Mouse (Mus musculus) hindbrain, embryonic 10.5 days (tissue): ENCODE results near the gene Npc1l1. TPM values are rescaled to one million over a fixed set of nuclear protein-coding genes. Genes with fewer than 3 reads are reported as not detected.
A peak's percentile ranks its signal among the peaks of the same experiment; 100 is the strongest.
"Not testable (repeated sequence)": the region's sequence is repeated elsewhere in the genome, so short reads cannot be mapped to it uniquely, and the experiment has no call there.

Source experiments
- DNase-seq: peaks from one replicate; pipeline ENCODE4 v3.0.0-alpha.2; 2017; ENCODE audit warnings: low spot score
- H3K27ac ChIP-seq: fragments of 300-500 bp; sonication (generic); 2 replicates; pipeline ENCODE4 v1.5.1; 2016; ENCODE audit warnings: mild to moderate bottlenecking, moderate library complexity
- H3K27me3 ChIP-seq: fragments of 300-500 bp; sonication (generic); 2 replicates; pipeline ENCODE4 v1.6.1; 2016; ENCODE audit warnings: mild to moderate bottlenecking; ENCODE audit not compliant: poor library complexity, insufficient read depth, severe bottlenecking
- H3K36me3 ChIP-seq: fragments of 300-500 bp; sonication (generic); 2 replicates; pipeline ENCODE4 v1.6.1; 2016; ENCODE audit warnings: mild to moderate bottlenecking, moderate library complexity
- H3K4me1 ChIP-seq: fragments of 300-500 bp; sonication (generic); replicated peaks from 2 replicates; pipeline ENCODE4 v1.6.1; 2016; ENCODE audit warnings: mild to moderate bottlenecking
- H3K4me3 ChIP-seq: fragments of 300-500 bp; sonication (generic); 2 replicates; pipeline ENCODE4 v1.5.1; 2016; ENCODE audit warnings: mild to moderate bottlenecking, moderate library complexity
- H3K9me3 ChIP-seq: fragments of 300-500 bp; sonication (generic); 2 replicates; pipeline ENCODE4 v1.6.1; 2016; ENCODE audit warnings: mild to moderate bottlenecking, moderate library complexity
- WGBS: fragments of 180-500 bp; shearing (Covaris S2); methylation state at CpG from one replicate; pipeline ENCODE4 v1.1.7; 2016; 5-methylcytosine and 5-hydroxymethylcytosine counted together
- polyA plus RNA-seq: library from polyadenylated mRNA; unstranded; fragments of >200 nt; fragmentation: Nextera tagmentation; extraction: Ambion mirVana; gene quantifications from 2 replicates; pipeline ENCODE4 v1.2.1, GENCODE M21; 2016

Gene Npc1l1
- 0.04 TPM in 1 of 2 replicates, not detected in the other for polyA plus RNA-seq

DNA sequence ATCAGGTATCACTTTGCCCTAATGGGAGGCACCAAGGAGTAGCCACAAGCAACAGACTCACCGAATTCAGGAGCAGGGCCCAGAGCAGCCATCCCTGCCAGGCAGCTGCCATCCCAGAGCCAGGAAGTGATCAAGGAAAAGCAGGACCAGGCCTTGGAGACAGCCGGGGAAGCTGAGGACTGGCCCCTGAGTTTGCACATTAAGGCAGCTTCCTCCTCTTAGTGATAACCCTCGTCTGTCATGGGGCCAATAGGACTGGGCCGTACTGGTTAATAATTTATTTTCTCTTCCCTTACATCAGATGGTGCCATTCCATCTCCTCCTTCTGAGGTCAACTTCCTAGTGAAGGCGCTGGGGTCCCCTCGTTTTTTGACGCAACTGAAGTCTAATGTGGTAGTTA lies at the start of gene Npc1l1:
Gene Npc1l1 (minus strand): TSS at position 132 of the 400 bp plus-strand sequence.
- Histone ChIP-seq H3K4me3 (no peak within 1 kb of the TSS), H3K4me1 (no peaks in the 10 kb centered on the region), H3K27ac (no peak within 1 kb of the TSS), H3K27me3 (no peaks in the 10 kb centered on the region), H3K9me3 (peaks cover 12% of the 10 kb centered on the region; the same call in 1 of the 2 replicates), H3K36me3 (no peaks in the 10 kb centered on the region)
- WGBS = 88% methylated on average over 7 of the region's 7 CpGs
- DNase-seq = no peak

DNA sequence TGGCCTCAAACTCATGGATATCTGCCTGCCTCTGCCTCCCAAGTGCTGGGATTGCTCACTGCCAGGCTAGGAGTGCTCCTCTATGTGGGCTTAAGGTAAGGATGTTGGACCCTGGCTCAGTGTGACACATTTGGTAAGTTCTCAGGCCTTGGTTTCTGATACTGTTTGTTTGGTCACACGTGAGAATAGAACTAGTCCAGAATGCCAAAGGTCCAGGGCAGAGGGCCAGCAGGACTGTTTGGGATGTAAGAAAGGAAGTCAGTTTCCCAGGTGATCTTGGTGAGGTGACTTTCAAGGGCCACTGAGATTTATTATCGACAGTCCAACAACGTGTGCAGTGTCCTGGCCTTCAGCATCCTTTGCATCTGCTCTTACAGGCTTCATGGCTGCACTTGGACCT lies 46.5 kb upstream of the Npc1l1 start:
- H3K4me3 ChIP-seq = no peak overlapping the region
- DNase-seq = no peak
- H3K4me1 ChIP-seq = peaks cover 29% of the 10 kb centered on the region
- peaks cover 17% of the 10 kb centered on the region for H3K36me3 ChIP-seq
- H3K27me3 ChIP-seq = no peaks in the 10 kb centered on the region
- WGBS = 79% methylated on average over 3 of the region's 3 CpGs
- H3K9me3 ChIP-seq = peaks cover 14% of the 10 kb centered on the region
- no peak overlapping the region for H3K27ac ChIP-seq

GRCm38 (mm10) chr11:6275094-6275484 lies 45.1 kb upstream of the Npc1l1 start:
- Histone ChIP-seq H3K27me3 (no peaks in the 10 kb centered on the region), H3K36me3 (peaks cover 29% of the 10 kb centered on the region), H3K4me3 (peak overlapping the region; percentile 93), H3K27ac (peak overlapping the region; percentile 94), H3K4me1 (peaks cover 29% of the 10 kb centered on the region), H3K9me3 (peaks cover 3% of the 10 kb centered on the region; the same call in 1 of the 2 replicates)
- WGBS = 27% methylated on average over 7 of the region's 7 CpGs
- no peak for DNase-seq

- Histone ChIP-seq H3K4me3 (peak within 1 kb of the TSS; percentile 93), H3K27me3 (no peaks in the 10 kb centered on the region)
- WGBS = under 1% methylated on average over 39 of the region's 39 CpGs
These were observed 44.6 kb upstream of the Npc1l1 start, which contains the start of gene Tmed4 for GRCm38 (mm10) chr11:6274387-6275093. TSS of gene Tmed4 (minus strand) at chr11:6274870.

DNA sequence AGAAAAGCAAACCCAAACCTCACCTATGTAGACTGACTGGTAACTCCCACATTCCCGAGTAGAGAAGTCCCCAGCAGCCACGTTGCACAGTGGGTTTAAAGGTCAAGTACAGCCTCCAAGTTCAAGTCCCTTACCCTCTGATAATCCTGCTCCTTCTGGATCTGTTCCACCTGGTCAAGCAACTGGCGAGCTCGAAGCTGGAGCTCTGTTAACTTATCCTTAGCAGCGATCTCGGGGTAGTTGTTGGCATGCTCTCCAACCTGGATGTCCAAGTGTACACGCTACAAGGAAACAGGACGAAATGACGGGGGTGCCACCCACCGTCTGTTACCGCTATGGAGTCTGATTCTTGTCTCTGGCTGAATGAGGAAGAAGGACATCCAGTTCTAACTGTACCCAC lies 43.7 kb upstream of the Npc1l1 start:
- DNase-seq = no peak
- H3K4me1 ChIP-seq = peaks cover 31% of the 10 kb centered on the region
- peak overlapping the region; percentile 93 for H3K4me3 ChIP-seq
- WGBS = 74% methylated on average over 11 of the region's 11 CpGs
- no peaks in the 10 kb centered on the region for H3K9me3 ChIP-seq
- H3K27me3 ChIP-seq = no peaks in the 10 kb centered on the region
- H3K27ac ChIP-seq = peak overlapping the region; percentile 94
- H3K36me3 ChIP-seq = peaks cover 36% of the 10 kb centered on the region

More at GRCm38 (mm10) chr11:6274387-6275093, 44.6 kb upstream of the Npc1l1 start, which contains the start of gene Tmed4:
- DNase-seq = peak; percentile 97
- Histone ChIP-seq H3K9me3 (no peaks in the 10 kb centered on the region), H3K36me3 (peaks cover 32% of the 10 kb centered on the region), H3K4me1 (peaks cover 29% of the 10 kb centered on the region), H3K27ac (peak within 1 kb of the TSS; percentile 94)

DNA sequence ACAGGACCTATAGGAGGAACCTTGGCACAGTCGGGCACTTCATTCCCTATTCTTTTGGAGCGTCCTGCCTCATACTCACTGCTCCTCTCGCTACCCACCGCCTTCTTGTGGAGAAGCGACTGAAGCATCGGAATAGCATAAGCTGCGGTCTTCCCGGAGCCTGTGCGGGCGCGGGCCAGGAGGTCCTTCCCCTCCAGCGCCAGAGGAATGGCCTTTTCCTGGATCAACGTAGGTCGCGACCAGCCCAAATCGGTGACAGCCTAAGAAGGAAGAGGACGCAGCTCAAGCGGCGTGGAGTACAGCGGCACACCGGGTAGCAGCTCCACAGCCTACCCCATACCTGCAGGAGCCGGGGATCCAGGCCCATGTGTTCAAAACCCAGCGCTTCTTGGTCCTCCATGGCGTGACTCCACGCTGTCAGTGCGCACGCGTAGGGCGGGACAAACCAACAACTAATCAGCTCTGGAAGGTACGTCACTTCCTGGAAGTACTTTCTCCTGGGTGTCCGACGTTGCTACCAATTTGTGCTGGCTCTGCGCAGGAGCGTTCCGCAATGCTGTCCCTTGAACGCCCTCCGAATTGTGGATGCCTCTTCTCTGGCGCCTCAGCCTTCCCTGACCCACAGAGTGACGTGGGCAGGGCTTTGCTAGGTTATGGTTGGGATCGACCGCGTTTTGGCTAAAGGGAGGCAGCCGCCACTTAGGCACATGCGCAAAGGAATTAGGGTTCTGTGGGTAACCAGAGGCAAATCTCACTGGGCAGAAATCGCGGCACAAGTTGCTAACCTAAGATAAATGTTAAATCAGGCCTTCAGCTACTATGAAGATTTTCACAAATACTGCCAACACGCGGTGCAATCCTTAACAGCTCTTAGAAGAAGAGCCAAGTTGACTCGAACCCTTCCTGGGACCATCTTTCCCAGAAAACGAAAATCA lies 37.6 kb upstream of the Npc1l1 start, which contains the start of gene Ddx56:
Gene Ddx56 (minus strand): TSS at position 453 of the 935 bp plus-strand sequence.
- Histone ChIP-seq H3K4me3 (peak within 1 kb of the TSS; percentile 98), H3K27me3 (no peaks in the 10 kb centered on the region), H3K27ac (peak within 1 kb of the TSS; percentile 94), H3K9me3 (no peaks in the 10 kb centered on the region), H3K4me1 (peaks cover 25% of the 10 kb centered on the region), H3K36me3 (peaks cover 72% of the 10 kb centered on the region)
- DNase-seq = peak; percentile 90
- 2% methylated on average over 50 of the region's 50 CpGs for WGBS

GRCm38 (mm10) chr11:6266621-6267020 lies 36.7 kb upstream of the Npc1l1 start:
- Histone ChIP-seq H3K4me1 (peaks cover 19% of the 10 kb centered on the region), H3K36me3 (peaks cover 72% of the 10 kb centered on the region), H3K4me3 (peak overlapping the region; percentile 98), H3K9me3 (no peaks in the 10 kb centered on the region), H3K27me3 (no peaks in the 10 kb centered on the region), H3K27ac (peak overlapping the region; percentile 94)
- 67% methylated on average over 9 of the region's 9 CpGs for WGBS
- no peak for DNase-seq

DNA sequence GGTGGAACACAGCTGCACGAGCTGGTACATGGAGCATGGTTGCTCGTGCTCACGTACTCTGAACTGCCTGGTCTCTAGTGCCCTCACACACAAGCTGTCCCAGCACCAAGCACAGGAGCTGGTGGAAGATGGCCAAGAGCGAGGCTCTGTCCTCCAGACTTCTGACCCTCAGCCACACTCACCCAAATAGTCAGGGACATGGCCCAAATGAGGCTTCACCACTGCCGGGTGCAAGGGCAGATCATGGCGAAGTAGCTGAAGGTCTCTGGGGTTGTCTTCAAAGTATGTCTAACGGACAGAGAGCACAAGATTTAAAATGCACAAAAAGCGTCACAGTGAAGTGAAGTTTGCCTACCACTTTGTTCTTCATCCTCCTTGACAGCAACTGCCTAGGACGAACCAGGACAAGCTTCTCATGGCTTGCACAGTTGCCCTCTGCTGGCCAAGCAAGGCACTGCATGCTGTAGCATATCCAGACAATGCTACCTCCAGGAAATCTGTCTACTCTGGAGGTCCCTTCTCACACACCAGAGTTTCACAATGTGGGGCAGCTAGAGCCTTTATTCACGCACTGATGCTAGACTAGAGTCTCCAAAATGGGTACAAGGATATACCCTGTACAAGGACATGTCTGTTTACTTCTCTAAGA lies 31.6 kb upstream of the Npc1l1 start:
- peak; percentile 84 for DNase-seq
- Histone ChIP-seq H3K27ac (no peak overlapping the region), H3K36me3 (peaks cover 96% of the 10 kb centered on the region), H3K4me3 (no peak overlapping the region), H3K27me3 (no peaks in the 10 kb centered on the region), H3K9me3 (no peaks in the 10 kb centered on the region), H3K4me1 (peaks cover 7% of the 10 kb centered on the region)
- 83% methylated on average over 10 of the region's 10 CpGs for WGBS

DNA sequence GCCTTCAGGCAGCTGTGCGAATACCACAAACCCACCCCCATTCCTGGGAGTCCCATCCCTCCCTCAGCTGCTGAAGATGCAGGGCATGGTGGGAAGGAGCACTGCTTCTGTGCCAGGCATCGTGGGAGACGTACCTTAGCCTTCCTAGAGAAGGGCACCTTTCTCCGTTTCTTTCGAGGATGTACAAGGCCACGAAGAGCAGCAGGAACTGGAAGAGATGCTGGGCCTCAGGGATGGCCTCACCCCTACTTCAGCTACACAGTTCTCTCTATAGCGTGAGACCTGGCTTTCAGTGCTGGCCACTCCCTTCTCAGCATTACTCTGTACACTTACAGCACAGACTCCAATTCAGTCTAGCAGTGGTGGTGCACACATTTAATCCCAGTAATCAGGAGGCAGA lies 29.5 kb upstream of the Npc1l1 start:
- Histone ChIP-seq H3K27me3 (no peaks in the 10 kb centered on the region), H3K27ac (no peak overlapping the region), H3K4me1 (0 out of 2 replicates have a peak, but pooled peaks cover 3% of the 10 kb centered on the region), H3K9me3 (no peaks in the 10 kb centered on the region), H3K36me3 (peaks cover 74% of the 10 kb centered on the region), H3K4me3 (no peak overlapping the region)
- WGBS = 95% methylated on average over 7 of the region's 7 CpGs
- no peak for DNase-seq

DNA sequence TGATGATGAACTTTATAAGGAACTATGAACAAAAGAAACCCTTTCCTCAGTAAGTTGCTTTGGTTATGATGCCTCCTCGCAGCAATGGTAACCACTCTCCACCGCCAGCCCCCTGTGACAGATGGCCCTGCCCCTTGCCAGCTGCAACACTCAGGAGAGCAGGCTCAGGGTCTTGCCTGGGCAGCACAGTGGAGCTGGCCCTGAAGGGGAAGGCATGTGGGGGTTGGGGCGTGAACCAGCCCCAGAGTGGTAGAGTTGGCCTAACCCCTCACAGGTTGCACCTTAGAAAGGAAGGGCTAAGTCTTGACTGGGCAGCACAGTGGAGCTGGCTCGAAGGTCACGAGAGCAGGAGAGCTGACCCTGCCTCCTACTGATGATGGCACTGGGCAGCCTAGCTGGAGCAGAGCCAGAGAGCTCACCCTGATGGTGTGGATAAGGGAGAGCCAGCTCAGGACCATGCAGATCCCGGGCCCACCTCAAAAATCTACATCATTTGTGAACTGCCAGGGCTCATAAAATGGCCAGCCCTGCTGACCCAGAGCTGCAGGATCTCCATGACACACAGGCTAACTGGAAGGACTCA lies 26.6 kb upstream of the Npc1l1 start:
- WGBS = 74% methylated on average over 6 of the region's 6 CpGs
- Histone ChIP-seq H3K4me1 (0 out of 2 replicates have a peak, but pooled peaks cover 3% of the 10 kb centered on the region), H3K27ac (no peak overlapping the region), H3K4me3 (no peak overlapping the region), H3K9me3 (no peaks in the 10 kb centered on the region), H3K27me3 (no peaks in the 10 kb centered on the region), H3K36me3 (peaks cover 46% of the 10 kb centered on the region)
- peak; percentile 9 for DNase-seq

DNA sequence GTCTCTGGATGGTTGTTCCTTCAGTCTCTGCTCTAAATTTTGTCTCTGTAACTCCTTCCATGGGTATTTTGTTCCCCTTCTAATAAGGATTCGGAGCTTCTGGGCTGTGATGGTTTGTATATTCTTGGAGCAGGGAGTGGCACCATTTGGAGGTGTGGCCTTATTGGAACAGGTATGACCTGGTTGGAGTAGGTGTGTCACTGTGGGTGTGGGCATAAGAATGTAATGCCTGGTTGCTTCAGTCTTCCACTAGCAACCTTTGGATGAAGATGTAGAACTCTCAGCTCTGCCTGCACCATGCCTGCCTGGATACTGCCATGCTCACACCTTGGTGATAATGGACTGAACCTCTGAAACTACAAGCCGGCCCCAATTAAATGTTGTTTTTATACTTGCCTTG lies 24.7 kb upstream of the Npc1l1 start:
- 89% methylated on average over 2 of the region's 2 CpGs for WGBS
- H3K9me3 ChIP-seq, DNase-seq, H3K27me3 ChIP-seq, H3K4me1 ChIP-seq, H3K27ac ChIP-seq, H3K4me3 ChIP-seq: not testable (repeated sequence)
- peaks cover 26% of the 10 kb centered on the region for H3K36me3 ChIP-seq

DNA sequence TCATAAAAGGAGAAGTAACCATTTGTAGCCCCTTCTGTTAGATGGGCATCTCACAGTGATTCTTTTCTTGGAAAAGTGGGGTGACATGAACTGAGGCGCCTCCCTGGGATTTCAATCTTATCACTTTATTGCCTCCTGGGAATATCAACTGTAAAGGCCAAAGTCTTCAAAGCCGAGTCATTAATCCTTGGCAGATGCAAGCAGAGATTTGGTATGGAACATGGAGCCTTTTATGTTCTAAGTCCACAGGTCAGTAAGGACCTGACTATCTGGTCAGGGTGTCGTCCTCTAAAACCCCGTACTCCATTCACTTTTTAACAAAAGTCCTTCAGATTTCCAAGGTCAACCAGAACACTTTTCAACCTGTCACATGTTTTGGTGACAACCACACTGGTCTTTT lies 22.9 kb upstream of the Npc1l1 start:
- no peak overlapping the region for H3K4me3 ChIP-seq
- 87% methylated on average over 4 of the region's 4 CpGs for WGBS
- no peak overlapping the region for H3K27ac ChIP-seq
- H3K4me1 ChIP-seq = 0 out of 2 replicates have a peak, but pooled peaks cover 3% of the 10 kb centered on the region
- no peaks in the 10 kb centered on the region for H3K9me3 ChIP-seq
- no peak for DNase-seq
- no peaks in the 10 kb centered on the region for H3K27me3 ChIP-seq
- H3K36me3 ChIP-seq = peaks cover 8% of the 10 kb centered on the region
